Mouse (Mus musculus): Measurements from ENCODE around the gene Sh3pxd2a. TPM values are rescaled to one million over a fixed set of nuclear protein-coding genes. Genes with fewer than 3 reads are reported as not detected.
A peak's percentile ranks its signal among the peaks of the same experiment; 100 is the strongest.

Sh3pxd2a gene
- polyA plus RNA-seq, 1 experiment from 2014 or later: 3.9 TPM

DNA sequence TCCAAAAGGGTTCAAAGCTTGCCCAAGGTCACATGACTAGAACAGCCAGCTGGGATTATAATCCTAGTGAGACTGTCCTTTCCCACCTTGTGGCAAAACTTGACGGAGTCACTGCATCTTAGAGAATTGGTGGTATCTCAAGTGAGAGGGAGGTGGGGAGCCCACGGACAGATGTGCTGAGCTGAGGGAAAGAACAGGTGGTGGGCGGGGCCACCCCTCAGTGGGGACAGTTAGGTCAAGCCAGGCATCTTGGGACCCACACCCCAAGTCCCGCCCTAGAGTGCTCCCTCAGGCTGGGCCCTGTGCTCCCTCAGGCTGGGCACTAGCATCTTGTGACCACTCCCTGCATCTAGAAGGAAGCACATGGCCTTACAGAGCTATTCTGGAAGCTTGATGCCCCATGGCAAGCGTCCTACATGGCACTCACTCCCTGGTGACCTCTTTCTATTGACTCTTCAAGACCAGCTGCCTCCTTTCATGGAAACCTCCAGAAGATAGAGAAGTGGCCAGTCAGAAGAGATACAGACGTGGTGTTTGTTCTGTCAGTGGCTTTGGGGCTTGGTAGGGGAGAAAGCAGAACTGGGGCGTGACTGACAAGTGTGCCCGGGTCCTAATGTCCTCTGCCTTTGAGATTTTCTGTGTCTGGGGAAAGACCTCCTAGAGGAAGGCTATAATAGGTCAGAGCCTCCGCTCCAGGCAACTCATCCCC is 24.3 kb downstream of the Sh3pxd2a start:
- 80% methylated on average over 9 of the region's 9 CpGs for WGBS
- Histone ChIP-seq H3K9me3 (no peaks in the 10 kb centered on the region), H3K36me3 (peaks cover 12% of the 10 kb centered on the region), H3K4me3 (no peak overlapping the region), H3K27ac (no peak overlapping the region), H3K4me1 (peaks cover 69% of the 10 kb centered on the region), H3K27me3 (ENCODE audit: insufficient read depth, poor library complexity, severe bottlenecking) (no peaks in the 10 kb centered on the region)
- DNase-seq (ENCODE audit: low spot score): no peak

DNA sequence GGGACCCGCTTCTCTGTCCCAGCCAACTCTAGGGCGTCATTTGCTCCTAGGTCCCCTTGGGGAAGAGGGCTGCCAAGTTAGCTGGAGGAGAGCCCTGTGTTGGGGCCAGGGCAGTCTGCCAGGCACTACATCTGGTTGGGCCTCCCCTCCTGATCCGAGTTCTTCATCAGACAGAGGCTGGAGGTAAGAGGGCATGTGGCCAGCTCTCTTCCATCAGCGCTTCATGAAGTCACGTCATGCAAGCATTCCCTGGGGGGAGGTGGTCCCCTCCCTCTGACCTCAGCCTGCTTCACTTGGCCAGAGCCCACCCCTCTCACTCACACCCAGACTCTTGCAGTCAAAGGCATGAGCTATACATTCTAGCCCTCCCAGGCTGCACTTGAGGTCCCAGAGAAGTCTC is 25.8 kb downstream of the Sh3pxd2a start:
- Histone ChIP-seq H3K27me3 (ENCODE audit: insufficient read depth, poor library complexity, severe bottlenecking) (no peaks in the 10 kb centered on the region), H3K4me3 (no peak overlapping the region), H3K36me3 (peaks cover 12% of the 10 kb centered on the region), H3K4me1 (peaks cover 62% of the 10 kb centered on the region), H3K9me3 (no peaks in the 10 kb centered on the region), H3K27ac (peak overlapping the region; percentile 56; the same call in 1 of the 2 replicates)
- WGBS: 43% methylated on average over 5 of the region's 5 CpGs
- DNase-seq (ENCODE audit: low spot score): no peak

DNA sequence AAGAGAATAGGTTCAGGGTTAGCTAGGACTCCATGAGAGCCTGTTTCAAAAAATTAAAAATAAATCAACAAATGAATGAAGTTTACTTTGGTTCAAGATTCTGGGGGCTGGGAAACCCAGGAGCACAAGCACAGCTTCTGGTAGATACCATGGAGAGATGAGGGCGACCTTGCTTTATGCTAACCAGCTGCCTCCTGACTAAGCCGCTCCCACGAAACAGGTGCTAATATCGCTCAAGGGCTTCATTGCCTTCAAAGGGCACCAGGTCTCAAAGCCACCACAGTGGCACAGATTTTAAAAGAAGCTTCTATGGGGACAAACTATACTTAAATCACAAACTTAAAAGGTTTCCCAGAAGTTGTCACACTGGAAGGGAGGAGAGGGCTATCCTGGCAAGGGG is 27.2 kb downstream of the Sh3pxd2a start:
- Histone ChIP-seq H3K27ac (no peak overlapping the region), H3K4me1 (peaks cover 54% of the 10 kb centered on the region), H3K36me3 (peaks cover 12% of the 10 kb centered on the region), H3K27me3 (ENCODE audit: insufficient read depth, poor library complexity, severe bottlenecking) (no peaks in the 10 kb centered on the region), H3K4me3 (no peak overlapping the region), H3K9me3 (no peaks in the 10 kb centered on the region)
- DNase-seq (ENCODE audit: low spot score): no peak
- WGBS: 89% methylated on average over 4 of the region's 4 CpGs

DNA sequence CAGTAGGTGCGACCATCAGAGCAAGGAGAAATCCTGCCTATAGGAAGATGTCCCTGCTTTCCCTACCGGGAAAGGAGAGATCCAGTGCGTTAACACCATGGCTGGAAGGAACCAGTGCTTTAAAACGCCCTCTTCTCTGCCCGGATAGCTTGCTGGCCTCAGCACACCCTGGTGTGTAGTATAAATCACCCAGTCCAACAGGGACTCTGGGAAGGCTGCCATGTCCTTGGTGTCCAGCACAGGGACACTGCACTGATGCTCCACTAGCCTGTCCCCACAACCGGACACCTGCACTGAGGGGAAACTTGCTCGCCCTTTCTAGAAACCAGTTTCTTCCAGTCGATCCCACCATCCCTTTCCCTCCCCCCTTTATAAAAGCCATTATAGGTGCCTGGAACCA is 28.0 kb downstream of the Sh3pxd2a start:
- peaks cover 54% of the 10 kb centered on the region for H3K4me1 ChIP-seq
- no peak overlapping the region for H3K27ac ChIP-seq
- DNase-seq (ENCODE audit: low spot score): no peak
- no peak overlapping the region for H3K4me3 ChIP-seq
- no peaks in the 10 kb centered on the region for H3K27me3 ChIP-seq (ENCODE audit: insufficient read depth, poor library complexity, severe bottlenecking)
- 88% methylated on average over 8 of the region's 8 CpGs for WGBS
- H3K36me3 ChIP-seq: peaks cover 12% of the 10 kb centered on the region
- no peaks in the 10 kb centered on the region for H3K9me3 ChIP-seq

DNA sequence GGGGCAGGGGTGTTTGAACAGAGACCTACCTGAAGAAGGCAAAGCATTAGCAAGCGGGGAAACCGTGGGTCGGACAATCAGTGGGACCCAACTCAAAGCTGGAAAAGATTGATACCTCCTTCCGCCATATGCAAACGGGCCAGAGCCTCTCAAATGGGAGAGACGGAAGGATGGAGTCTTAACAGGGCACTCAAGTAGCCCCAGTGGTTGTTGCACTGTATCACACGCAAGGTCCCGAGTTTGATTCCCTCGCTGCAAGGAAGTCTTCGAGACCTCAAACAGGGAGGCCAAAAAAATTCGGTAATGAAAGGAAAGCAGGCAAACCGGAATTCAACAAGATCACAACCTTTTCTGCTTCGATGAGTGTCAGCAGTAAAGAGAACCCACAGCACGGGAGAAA is 29.5 kb downstream of the Sh3pxd2a start:
- Histone ChIP-seq H3K4me3 (no peak overlapping the region), H3K27ac (no peak overlapping the region), H3K36me3 (peaks cover 12% of the 10 kb centered on the region), H3K4me1 (peaks cover 49% of the 10 kb centered on the region), H3K9me3 (no peaks in the 10 kb centered on the region), H3K27me3 (ENCODE audit: insufficient read depth, poor library complexity, severe bottlenecking) (no peaks in the 10 kb centered on the region)
- WGBS: 94% methylated on average over 14 of the region's 14 CpGs
- no peak for DNase-seq (ENCODE audit: low spot score)

DNA sequence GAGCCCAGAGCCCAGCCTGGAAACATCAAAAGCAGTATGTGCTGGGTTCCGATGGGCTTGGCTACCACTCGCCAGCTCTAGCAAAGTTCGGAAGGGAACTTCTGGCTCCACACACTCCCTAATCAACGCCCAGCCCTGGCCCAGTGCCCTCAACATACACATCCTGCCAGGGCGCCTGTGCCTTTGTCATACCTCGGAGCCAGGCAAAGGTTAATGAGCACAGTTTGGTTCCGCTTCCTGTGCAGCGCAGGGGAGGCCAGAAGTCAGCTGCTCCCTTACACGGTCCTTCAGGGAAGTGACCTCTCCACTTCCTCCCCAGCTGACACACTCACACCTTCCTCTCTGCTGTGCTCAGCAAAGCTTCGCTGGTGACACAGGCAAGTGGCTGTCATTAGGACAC is 31.9 kb downstream of the Sh3pxd2a start:
- 37% methylated on average over 10 of the region's 10 CpGs for WGBS
- Histone ChIP-seq H3K27ac (peak overlapping the region; percentile 81), H3K36me3 (peaks cover 12% of the 10 kb centered on the region), H3K27me3 (ENCODE audit: insufficient read depth, poor library complexity, severe bottlenecking) (no peaks in the 10 kb centered on the region), H3K4me3 (0 out of 2 replicates have a peak overlapping the region, but pooled peaks have one; percentile 13), H3K4me1 (peaks cover 55% of the 10 kb centered on the region), H3K9me3 (no peaks in the 10 kb centered on the region)
- DNase-seq (ENCODE audit: low spot score): no peak

DNA sequence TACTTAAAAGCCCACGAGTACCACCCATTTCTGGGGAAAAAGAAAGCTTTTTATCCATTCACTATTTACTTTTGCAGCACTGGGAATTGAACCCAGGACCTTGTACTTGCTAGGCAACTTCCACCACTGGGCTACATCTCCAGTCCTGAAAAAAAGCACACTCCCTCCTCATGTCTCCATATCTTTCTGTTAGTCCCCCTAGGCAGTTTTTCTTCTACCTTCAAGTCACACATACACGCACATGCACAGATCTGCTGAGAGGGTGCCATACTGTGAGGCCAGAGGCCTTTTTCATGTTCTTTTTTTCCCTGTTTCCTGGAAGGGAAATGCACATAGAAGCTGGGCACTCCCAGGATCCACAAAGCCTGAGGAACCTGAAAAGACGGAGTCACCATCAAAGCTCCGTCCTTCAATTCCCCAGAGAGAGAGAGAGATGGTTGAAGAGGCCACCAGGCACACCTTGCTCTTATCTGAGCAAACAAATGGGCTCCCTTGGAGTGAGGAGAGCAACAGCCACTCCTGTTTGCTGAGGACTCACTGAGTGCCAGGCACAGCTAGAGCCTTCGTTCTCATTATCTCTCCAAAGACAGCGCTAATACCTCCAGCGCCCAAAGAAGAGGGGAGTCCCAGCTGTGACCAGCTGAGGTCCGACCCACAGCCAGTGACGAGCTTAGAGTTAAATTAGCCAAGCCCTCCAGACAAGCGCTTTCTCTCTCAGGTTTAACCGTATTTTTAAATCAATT is 32.8 kb downstream of the Sh3pxd2a start:
- Histone ChIP-seq H3K36me3 (peaks cover 12% of the 10 kb centered on the region), H3K4me1 (peaks cover 60% of the 10 kb centered on the region), H3K4me3 (no peak overlapping the region), H3K9me3 (no peaks in the 10 kb centered on the region), H3K27me3 (ENCODE audit: insufficient read depth, poor library complexity, severe bottlenecking) (no peaks in the 10 kb centered on the region), H3K27ac (peak overlapping the region; percentile 81; the same call in 1 of the 2 replicates)
- 36% methylated on average over 11 of the region's 11 CpGs for WGBS
- peak; percentile 88 for DNase-seq (ENCODE audit: low spot score)

DNA sequence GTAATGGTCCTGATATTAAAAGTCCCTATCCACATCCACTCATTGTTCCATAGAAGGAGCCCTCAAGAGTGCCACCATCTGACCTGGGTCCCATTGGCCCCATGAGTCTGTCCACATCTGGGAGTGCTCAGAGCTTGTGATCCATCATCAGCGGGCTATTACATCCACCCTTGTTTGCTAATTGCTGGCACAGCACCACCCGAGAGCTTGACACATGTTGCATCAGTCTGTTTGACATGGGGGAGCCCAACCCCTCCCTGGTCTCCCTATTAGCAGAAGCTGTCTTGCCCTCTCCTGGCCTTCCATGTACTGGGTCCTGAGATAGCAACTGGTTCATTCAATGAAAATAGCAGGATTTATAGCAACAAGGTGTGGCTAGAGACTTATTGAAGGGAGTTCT is 34.0 kb downstream of the Sh3pxd2a start:
- DNase-seq (ENCODE audit: low spot score): no peak
- H3K9me3 ChIP-seq: no peaks in the 10 kb centered on the region
- H3K36me3 ChIP-seq: peaks cover 2% of the 10 kb centered on the region; the same call in 1 of the 2 replicates
- H3K27me3 ChIP-seq (ENCODE audit: insufficient read depth, poor library complexity, severe bottlenecking): no peaks in the 10 kb centered on the region
- 95% methylated on average over 2 of the region's 2 CpGs for WGBS
- no peak overlapping the region for H3K4me3 ChIP-seq
- 0 out of 2 replicates have a peak overlapping the region, but pooled peaks have one; percentile 73 for H3K27ac ChIP-seq
- H3K4me1 ChIP-seq: peaks cover 66% of the 10 kb centered on the region

DNA sequence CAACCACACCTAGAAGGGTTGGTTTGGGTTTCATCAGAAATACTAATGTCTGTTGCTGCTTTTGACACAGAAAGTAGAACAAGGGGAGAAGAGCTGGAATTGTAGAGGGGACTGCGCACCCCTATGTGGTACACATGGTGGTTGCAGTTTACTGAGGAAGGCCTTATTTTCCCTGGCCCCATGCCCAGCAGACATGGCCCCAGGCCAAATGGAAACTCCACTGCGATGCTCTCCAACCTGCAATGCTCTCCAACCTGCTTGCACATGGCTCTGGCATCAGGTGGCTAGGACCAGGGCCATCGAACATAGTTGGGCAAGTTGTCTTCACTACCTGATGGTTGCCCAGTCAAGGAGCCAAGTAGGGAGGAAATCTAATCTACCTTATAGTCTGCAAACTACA is 35.0 kb downstream of the Sh3pxd2a start:
- 0 out of 2 replicates have a peak, but pooled peaks cover 2% of the 10 kb centered on the region for H3K36me3 ChIP-seq
- no peaks in the 10 kb centered on the region for H3K27me3 ChIP-seq (ENCODE audit: insufficient read depth, poor library complexity, severe bottlenecking)
- 67% methylated on average over 3 of the region's 3 CpGs for WGBS
- peak overlapping the region; percentile 73 for H3K27ac ChIP-seq
- DNase-seq (ENCODE audit: low spot score): no peak
- H3K9me3 ChIP-seq: no peaks in the 10 kb centered on the region
- H3K4me1 ChIP-seq: peaks cover 71% of the 10 kb centered on the region
- no peak overlapping the region for H3K4me3 ChIP-seq

DNA sequence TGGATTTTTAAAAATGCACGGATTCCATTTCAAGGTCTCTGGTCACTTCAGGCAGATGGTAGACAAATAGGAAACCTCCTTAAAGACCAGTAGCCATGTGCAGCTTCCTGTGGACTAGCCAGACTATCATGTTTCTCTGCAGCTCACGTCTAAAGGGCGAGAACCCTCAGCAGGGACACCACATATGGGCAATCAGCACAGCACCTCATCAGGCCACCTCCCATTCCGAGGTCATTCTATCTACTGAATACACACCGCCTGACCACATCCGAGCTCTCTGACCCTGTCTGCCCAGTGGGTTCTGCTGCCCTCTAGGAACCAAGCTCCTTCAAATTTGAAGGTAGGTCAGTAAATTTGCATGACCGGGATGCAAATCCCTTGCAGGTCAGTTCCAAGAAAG is 35.4 kb downstream of the Sh3pxd2a start:
- Histone ChIP-seq H3K27ac (peak overlapping the region; percentile 73), H3K9me3 (no peaks in the 10 kb centered on the region), H3K4me3 (no peak overlapping the region), H3K36me3 (peaks cover 6% of the 10 kb centered on the region; the same call in 1 of the 2 replicates), H3K4me1 (peaks cover 72% of the 10 kb centered on the region), H3K27me3 (ENCODE audit: insufficient read depth, poor library complexity, severe bottlenecking) (no peaks in the 10 kb centered on the region)
- DNase-seq (ENCODE audit: low spot score): no peak
- 16% methylated on average over 7 of the region's 7 CpGs for WGBS

DNA sequence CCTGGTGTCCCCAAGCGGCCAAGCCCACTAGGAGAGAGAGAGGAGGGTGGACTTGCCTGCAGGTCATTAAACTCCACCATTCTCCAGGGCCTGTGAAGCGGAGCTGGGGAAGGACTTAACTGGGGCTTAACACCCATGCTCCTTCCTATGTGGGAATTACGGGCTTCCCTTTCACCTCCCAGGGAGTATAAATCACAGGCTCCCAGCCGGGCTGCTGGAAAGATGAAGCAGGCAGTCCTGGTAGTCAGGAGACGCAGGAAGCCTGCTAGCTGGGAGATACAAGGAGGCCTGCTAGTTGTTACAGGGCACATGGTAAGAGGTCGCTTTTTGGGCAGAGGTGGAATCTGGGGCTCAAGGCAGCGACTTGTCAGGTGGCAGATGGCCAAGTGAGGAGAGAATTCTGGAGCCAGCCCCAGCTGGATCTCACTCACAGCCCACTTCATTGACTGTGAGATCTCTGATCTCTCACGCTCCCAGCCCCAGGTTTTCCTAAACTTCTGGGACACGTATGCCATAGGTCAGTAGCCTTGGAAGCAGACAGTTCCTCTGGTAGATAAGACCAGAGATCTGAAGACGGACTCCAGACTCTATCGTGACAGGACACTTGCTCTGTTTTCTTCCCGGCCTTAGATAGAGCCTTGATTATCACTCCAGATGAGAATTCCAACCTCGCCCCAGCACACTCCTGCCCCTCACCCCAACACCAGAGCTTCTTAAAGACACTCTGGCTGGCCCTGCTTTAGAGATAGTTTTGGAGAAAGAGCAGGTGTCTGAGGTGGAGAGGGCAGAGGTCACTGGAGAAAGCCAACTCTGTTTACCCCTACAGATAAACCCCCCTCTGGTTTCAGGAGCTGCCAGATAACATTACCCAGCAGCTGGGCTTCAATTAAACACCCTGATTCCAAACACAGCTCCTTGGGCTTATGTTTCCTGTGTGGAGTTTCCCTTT is 36.1 kb downstream of the Sh3pxd2a start:
- peak overlapping the region; percentile 9; the same call in 1 of the 2 replicates for H3K4me3 ChIP-seq
- no peaks in the 10 kb centered on the region for H3K27me3 ChIP-seq (ENCODE audit: insufficient read depth, poor library complexity, severe bottlenecking)
- peaks cover 74% of the 10 kb centered on the region for H3K4me1 ChIP-seq
- peak; percentile 85 for DNase-seq (ENCODE audit: low spot score)
- WGBS: 9% methylated on average over 13 of the region's 13 CpGs
- H3K9me3 ChIP-seq: no peaks in the 10 kb centered on the region
- peak overlapping the region; percentile 73 for H3K27ac ChIP-seq
- H3K36me3 ChIP-seq: peaks cover 12% of the 10 kb centered on the region; the same call in 1 of the 2 replicates

DNA sequence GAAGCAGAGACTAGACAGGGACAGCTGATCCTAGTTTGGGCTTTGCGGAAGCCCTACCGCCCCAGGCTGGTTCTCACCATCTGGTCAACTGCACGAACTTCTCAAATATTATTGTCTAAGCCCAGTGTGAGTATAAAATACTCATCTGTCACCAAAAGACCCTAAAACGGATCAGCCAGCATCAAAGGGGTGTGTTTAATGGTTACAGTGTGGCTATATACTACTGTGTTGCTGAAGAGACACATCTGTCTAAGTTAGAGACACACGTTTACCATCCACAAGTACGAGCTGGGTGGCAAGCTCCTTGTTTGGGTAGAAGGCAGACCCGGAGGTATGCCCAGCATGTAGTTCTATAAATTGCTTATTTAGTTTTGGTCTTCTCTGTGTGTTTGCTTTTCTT is 40.6 kb downstream of the Sh3pxd2a start:
- Histone ChIP-seq H3K4me3 (no peak overlapping the region), H3K36me3 (peaks cover 12% of the 10 kb centered on the region; the same call in 1 of the 2 replicates), H3K27ac (no peak overlapping the region), H3K27me3 (ENCODE audit: insufficient read depth, poor library complexity, severe bottlenecking) (no peaks in the 10 kb centered on the region), H3K9me3 (no peaks in the 10 kb centered on the region), H3K4me1 (peaks cover 73% of the 10 kb centered on the region)
- DNase-seq (ENCODE audit: low spot score): no peak
- 83% methylated on average over 7 of the region's 7 CpGs for WGBS

Measured in heart, embryonic 10.5 days (tissue).